Mouse (Mus musculus) kidney, postnatal 0 days (tissue): Measurements from ENCODE around the gene 1700067K01Rik. TPM values are rescaled to one million over a fixed set of nuclear protein-coding genes. Genes with fewer than 3 reads are reported as not detected.

Experiments
- ATAC-seq: fragments of 200-750 bp; cut with Nextera tagmentation; replicated peaks from 2 replicates; pipeline ENCODE4 v1.8.0; 2017; ENCODE audit warnings: low read depth, moderate number of reproducible peaks, moderate TSS enrichment, moderate library complexity; ENCODE audit not compliant: low FRiP score
- DNase-seq: peaks from one replicate; pipeline ENCODE4 v3.0.0-alpha.2; 2016; ENCODE audit warnings: low spot score
- H3K27ac ChIP-seq: fragments of 300-500 bp; sonication (generic); 2 replicates; pipeline ENCODE4 v1.5.1; 2014; ENCODE audit warnings: mild to moderate bottlenecking
- H3K27me3 ChIP-seq: fragments of 300-500 bp; sonication (generic); 2 replicates; pipeline ENCODE4 v1.6.1; 2014; ENCODE audit warnings: low read length, mixed read lengths; ENCODE audit not compliant: insufficient read depth
- H3K36me3 ChIP-seq: fragments of 300-500 bp; sonication (generic); 2 replicates; pipeline ENCODE4 v1.6.1; 2014; ENCODE audit warnings: low read length, mixed read lengths; ENCODE audit not compliant: insufficient read depth
- H3K4me1 ChIP-seq: fragments of 300-500 bp; sonication (generic); replicated peaks from 2 replicates; pipeline ENCODE4 v1.6.1; 2014; ENCODE audit warnings: antibody characterized with exemption, low read length, mixed read lengths; ENCODE audit not compliant: insufficient read depth
- H3K4me2 ChIP-seq: fragments of 300-500 bp; sonication (generic); 2 replicates; pipeline ENCODE4 v1.6.1; 2014; ENCODE audit warnings: mild to moderate bottlenecking, low read length, moderate library complexity, mixed read lengths
- H3K4me3 ChIP-seq: fragments of 300-500 bp; sonication (generic); replicated peaks from 2 replicates; pipeline ENCODE4 v1.5.1; 2014; ENCODE audit warnings: low read depth, low read length
- H3K9ac ChIP-seq: fragments of 300-500 bp; sonication (generic); 2 replicates; pipeline ENCODE4 v1.6.1; 2014; ENCODE audit warnings: low read depth, low read length
- H3K9me3 ChIP-seq: fragments of 300-500 bp; sonication (generic); replicated peaks from 2 replicates; pipeline ENCODE4 v1.6.1; 2016; ENCODE audit warnings: low read length, inconsistent platforms, mixed read lengths
- CTCF ChIP-seq: IDR thresholded peaks from 2 replicates; pipeline ENCODE4 v1.5.1; 2016; ENCODE audit warnings: antibody characterized with exemption, low read depth, mild to moderate bottlenecking, moderate library complexity
- WGBS: fragments of 180-500 bp; shearing (Covaris S2); extraction: QIAGEN DNeasy Blood & Tissue Kit; methylation state at CpG from one replicate; pipeline ENCODE4 v1.1.7; 2014; 5-methylcytosine and 5-hydroxymethylcytosine counted together
- polyA plus RNA-seq: library from polyadenylated mRNA; unstranded; fragments of >200 nt; fragmentation: Nextera tagmentation; extraction: Ambion mirVana; gene quantifications from 2 replicates; pipeline ENCODE4 v1.2.1, GENCODE M21; 2015

The 1700067K01Rik gene
- polyA plus RNA-seq = 1.1 and 1.7 TPM in 2 replicates

GRCm38 (mm10) chr8:84001281-84002000 lies at the start of gene 1700067K01Rik:
Gene 1700067K01Rik, plus strand, starts transcription at chr8:84001502.
- no peak within 1 kb of the TSS for H3K4me3 ChIP-seq
- peak within 1 kb of the TSS; percentile 13; the same call in 1 of the 2 replicates for H3K4me2 ChIP-seq
- WGBS = 42% methylated on average over 60 of the region's 61 CpGs
- DNase-seq (no peak), ATAC-seq (no peak)
- no peaks in the 10 kb centered on the region for H3K9me3 ChIP-seq
- H3K27me3 ChIP-seq = no peaks in the 10 kb centered on the region
- no peak for TF ChIP-seq CTCF
- peaks cover 24% of the 10 kb centered on the region for H3K4me1 ChIP-seq
- no peak within 1 kb of the TSS; the same call in 1 of the 2 replicates for H3K9ac ChIP-seq
- no peak within 1 kb of the TSS for H3K27ac ChIP-seq
- H3K36me3 ChIP-seq = 0 out of 2 replicates have a peak, but pooled peaks cover 8% of the 10 kb centered on the region

- ATAC-seq = no peak
- DNase-seq = no peak
- no peaks in the 10 kb centered on the region for H3K27me3 ChIP-seq
- H3K9me3 ChIP-seq = no peaks in the 10 kb centered on the region
- H3K9ac ChIP-seq = peak overlapping the region; percentile 41; the same call in 1 of the 2 replicates
- peak overlapping the region; percentile 51 for H3K4me2 ChIP-seq
- H3K27ac ChIP-seq = peak overlapping the region; percentile 54; the same call in 1 of the 2 replicates
- H3K4me1 ChIP-seq = peaks cover 6% of the 10 kb centered on the region; the same call in 1 of the 2 replicates
- 2% methylated on average over 14 of the region's 14 CpGs for WGBS
- H3K36me3 ChIP-seq = no peaks in the 10 kb centered on the region
- no peak for TF ChIP-seq CTCF
- peak overlapping the region; percentile 32 for H3K4me3 ChIP-seq
These were observed 46.6 kb upstream of the 1700067K01Rik start for GRCm38 (mm10) chr8:83954749-83955105.

- peak; percentile 97 for TF ChIP-seq CTCF
- peak within 1 kb of the TSS; percentile 90 for H3K4me2 ChIP-seq
- no peaks in the 10 kb centered on the region for H3K9me3 ChIP-seq
- H3K36me3 ChIP-seq = no peaks in the 10 kb centered on the region
- peak; percentile 100 for ATAC-seq
- peaks cover 6% of the 10 kb centered on the region; the same call in 1 of the 2 replicates for H3K4me1 ChIP-seq
- H3K27ac ChIP-seq = peak within 1 kb of the TSS; percentile 54; the same call in 1 of the 2 replicates
- H3K4me3 ChIP-seq = peak within 1 kb of the TSS; percentile 58
- DNase-seq = peak; percentile 100
- under 1% methylated on average over 72 of the region's 75 CpGs for WGBS
- H3K9ac ChIP-seq = peak within 1 kb of the TSS; percentile 57
- H3K27me3 ChIP-seq = no peaks in the 10 kb centered on the region
These were observed 46.0 kb upstream of the 1700067K01Rik start, which contains the start of the genes Gm10644 and Asf1b for GRCm38 (mm10) chr8:83955106-83955957. Gene Gm10644, minus strand, starts transcription at chr8:83955205. Gene Asf1b, plus strand, starts transcription at chr8:83955507.

GRCm38 (mm10) chr8:83955958-83956218 lies 45.4 kb upstream of the 1700067K01Rik start:
- under 1% methylated on average over 15 of the region's 15 CpGs for WGBS
- DNase-seq = no peak
- Histone ChIP-seq H3K27me3 (no peaks in the 10 kb centered on the region), H3K4me3 (peak overlapping the region; percentile 58), H3K4me2 (peak overlapping the region; percentile 90), H3K9me3 (no peaks in the 10 kb centered on the region), H3K36me3 (no peaks in the 10 kb centered on the region), H3K9ac (peak overlapping the region; percentile 57), H3K4me1 (peaks cover 6% of the 10 kb centered on the region; the same call in 1 of the 2 replicates), H3K27ac (no peak overlapping the region)
- peak; percentile 0; the same call in 1 of the 2 replicates for ATAC-seq
- no peak for TF ChIP-seq CTCF

GRCm38 (mm10) chr8:83956789-83957188 lies 44.5 kb upstream of the 1700067K01Rik start:
- ATAC-seq = no peak
- Histone ChIP-seq H3K27ac (no peak overlapping the region), H3K4me3 (no peak overlapping the region), H3K4me1 (peaks cover 6% of the 10 kb centered on the region; the same call in 1 of the 2 replicates), H3K4me2 (peak overlapping the region; percentile 90; the same call in 1 of the 2 replicates), H3K9me3 (no peaks in the 10 kb centered on the region), H3K27me3 (no peaks in the 10 kb centered on the region), H3K36me3 (no peaks in the 10 kb centered on the region), H3K9ac (0 out of 2 replicates have a peak overlapping the region, but pooled peaks have one; percentile 57)
- 26% methylated on average over 1 of the region's 1 CpGs for WGBS
- peak; percentile 50 for TF ChIP-seq CTCF
- peak; percentile 58 for DNase-seq
